Mouse (Mus musculus) bone marrow, adult 2 months (tissue): Measurements from ENCODE around the gene Zmynd10. TPM values are rescaled to one million over a fixed set of nuclear protein-coding genes. Genes with fewer than 3 reads are reported as not detected.
A peak's percentile ranks its signal among the peaks of the same experiment; 100 is the strongest.
"Not testable (repeated sequence)": the region's sequence is repeated elsewhere in the genome, so short reads cannot be mapped to it uniquely, and the experiment has no call there.

Experiments
- H3K27ac ChIP-seq: fragments of 200-500 bp; 2 replicates; pipeline ENCODE4 v1.5.1; 2012; ENCODE audit warnings: low read depth, mild to moderate bottlenecking, control low read depth, inconsistent platforms, low read length; ENCODE audit not compliant: control insufficient read depth, poor library complexity, insufficient read depth
- H3K4me1 ChIP-seq: fragments of 200-500 bp; 2 replicates; pipeline ENCODE4 v1.6.1; 2011; ENCODE audit warnings: low read length; ENCODE audit not compliant: control insufficient read depth, insufficient read depth
- H3K4me3 ChIP-seq: fragments of 200-500 bp; replicated peaks from 2 replicates; pipeline ENCODE3; 2011; ENCODE audit warnings: mild to moderate bottlenecking, low read depth, low read length, control low read depth; ENCODE audit not compliant: control insufficient read depth
- CTCF ChIP-seq: fragments of 200-500 bp; IDR thresholded peaks from 2 replicates; pipeline ENCODE4 v1.5.1; 2011; ENCODE audit warnings: low read length, control low read depth; ENCODE audit not compliant: control insufficient read depth, insufficient read depth
- POLR2A ChIP-seq: fragments of 200-500 bp; IDR thresholded peaks from 2 replicates; pipeline ENCODE4 v1.6.1; 2011; ENCODE audit warnings: low read depth, mild to moderate bottlenecking, control low read depth, low read length, borderline replicate concordance; ENCODE audit not compliant: control insufficient read depth
- WGBS: fragments of 180-500 bp; shearing (Covaris S2); methylation state at CpG from one replicate; pipeline ENCODE4 v1.1.7; 2018; 5-methylcytosine and 5-hydroxymethylcytosine counted together
- polyA plus RNA-seq: library from polyadenylated mRNA; stranded (reverse); fragments of >200 nt; gene quantifications from 2 replicates; pipeline ENCODE4 v1.2.4, GENCODE M21; 2011; ENCODE audit warnings: low replicate concordance; ENCODE audit not compliant: missing spikeins, insufficient read depth, insufficient read length

The Zmynd10 gene
- polyA plus RNA-seq, 1 experiment, result not detected

DNA sequence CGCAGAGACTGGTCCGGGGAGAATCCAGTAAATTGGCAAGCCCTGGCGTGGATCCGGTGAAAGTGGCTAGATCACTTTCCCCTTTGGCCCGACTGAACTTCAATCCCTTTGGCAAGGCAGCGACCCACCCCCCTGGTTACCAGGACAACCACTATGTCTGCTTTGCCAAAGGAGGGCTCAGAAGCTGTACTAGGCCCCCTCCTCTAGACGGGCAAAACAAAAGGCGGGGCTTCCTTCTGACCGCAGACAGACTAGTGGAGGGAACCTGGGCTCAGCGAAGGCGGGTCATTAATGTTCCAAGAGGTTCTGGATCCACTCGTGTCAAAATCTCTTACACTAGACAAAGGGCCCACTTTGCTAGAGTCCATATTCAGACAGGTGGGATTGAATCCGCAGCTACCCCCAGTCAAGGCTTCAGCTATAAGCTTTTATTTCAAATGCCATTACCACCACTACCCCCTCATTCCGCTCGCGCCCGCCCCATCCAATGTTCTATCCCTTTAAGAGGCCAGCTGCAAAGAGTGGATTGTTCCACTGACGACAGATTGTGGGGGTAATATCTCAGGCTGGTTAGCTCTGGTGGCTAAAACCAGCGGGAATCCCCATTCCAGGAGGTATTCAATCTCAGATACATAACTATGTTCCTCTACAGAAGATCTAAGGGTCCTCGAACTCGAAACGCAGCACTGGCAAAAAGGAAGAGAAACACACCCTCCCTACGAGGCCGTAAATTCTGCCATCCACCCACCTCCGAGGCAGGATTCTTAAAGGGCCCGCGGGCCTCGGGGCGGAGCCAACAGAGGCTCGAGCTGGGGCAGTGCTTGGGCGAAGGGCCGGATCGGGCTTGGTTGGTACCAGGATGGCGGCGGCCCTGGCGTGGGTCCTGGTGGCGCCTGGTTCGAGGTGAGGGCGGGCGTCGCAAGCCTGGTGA is 21.5 kb downstream of the Zmynd10 start:
- TF ChIP-seq CTCF, result no peak
- no peak for TF ChIP-seq POLR2A
- H3K27ac ChIP-seq, result peak overlapping the region; percentile 31; the same call in 1 of the 2 replicates
- WGBS, result under 1% methylated on average over 41 of the region's 41 CpGs

DNA sequence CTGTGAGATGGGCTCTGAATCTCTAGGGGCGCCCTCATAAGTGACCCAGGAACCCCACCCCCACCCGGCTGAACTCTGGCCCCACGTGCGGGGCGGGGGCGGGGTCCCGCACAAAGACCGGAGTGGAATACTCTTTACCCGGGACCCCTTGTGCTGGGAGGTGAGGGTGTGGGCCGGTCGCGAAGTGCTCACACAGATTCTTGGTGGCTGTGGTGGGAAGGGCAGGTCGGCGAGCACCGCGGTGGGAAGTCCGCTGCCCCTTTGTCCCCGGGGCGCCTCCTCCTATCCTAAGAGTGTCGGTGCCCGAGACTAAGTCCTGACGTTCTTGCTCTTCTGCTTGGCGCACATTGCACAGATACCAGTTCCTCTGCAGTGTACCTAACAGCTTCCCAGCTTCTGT is 22.2 kb downstream of the Zmynd10 start:
- peak overlapping the region; percentile 74 for H3K4me3 ChIP-seq
- no peak for TF ChIP-seq CTCF
- TF ChIP-seq POLR2A, result no peak
- H3K4me1 ChIP-seq, result no peaks in the 10 kb centered on the region; the same call in 1 of the 2 replicates
- H3K27ac ChIP-seq, result peak overlapping the region; percentile 31; the same call in 1 of the 2 replicates
- whole genome bisulfite sequencing, result under 1% methylated on average over 23 of the region's 23 CpGs

More for the DNA sequence above, 21.5 kb downstream of the Zmynd10 start:
- Histone ChIP-seq H3K4me3 (peak overlapping the region; percentile 74), H3K4me1 (no peaks in the 10 kb centered on the region; the same call in 1 of the 2 replicates)

DNA sequence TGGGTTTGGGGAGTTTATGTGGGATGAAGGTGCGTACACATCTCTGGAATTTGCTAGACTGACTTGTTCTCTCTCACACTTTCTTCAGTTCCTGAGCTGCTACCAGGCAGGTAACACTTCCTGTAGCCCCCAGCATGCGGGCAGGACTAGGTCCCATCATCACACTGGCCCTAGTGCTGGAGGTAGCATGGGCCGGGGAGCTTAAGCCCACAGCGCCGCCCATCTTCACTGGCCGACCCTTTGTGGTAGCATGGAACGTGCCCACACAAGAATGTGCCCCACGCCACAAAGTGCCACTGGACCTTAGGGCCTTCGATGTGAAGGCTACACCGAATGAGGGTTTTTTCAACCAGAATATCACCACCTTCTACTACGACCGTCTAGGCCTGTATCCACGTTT is 22.9 kb downstream of the Zmynd10 start:
- 78% methylated on average over 13 of the region's 13 CpGs for WGBS
- no peaks in the 10 kb centered on the region; the same call in 1 of the 2 replicates for H3K4me1 ChIP-seq

DNA sequence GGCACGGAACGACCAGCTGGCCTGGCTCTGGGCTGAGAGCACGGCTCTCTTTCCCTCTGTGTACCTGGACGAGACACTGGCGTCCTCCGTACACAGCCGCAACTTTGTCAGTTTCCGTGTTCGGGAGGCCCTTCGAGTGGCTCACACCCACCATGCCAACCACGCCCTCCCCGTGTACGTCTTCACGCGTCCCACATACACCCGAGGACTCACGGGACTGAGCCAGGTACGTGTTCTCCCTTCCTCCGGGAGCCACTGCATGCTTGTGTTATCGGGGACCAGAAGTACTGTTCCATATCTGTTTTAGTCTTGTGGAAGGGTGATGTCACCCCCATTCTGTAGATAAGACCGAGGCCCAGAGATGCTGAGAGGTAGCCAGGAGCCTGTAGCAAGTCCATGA is 23.7 kb downstream of the Zmynd10 start:
- Histone ChIP-seq H3K4me1 (no peaks in the 10 kb centered on the region; the same call in 1 of the 2 replicates), H3K27ac (peak overlapping the region; percentile 35), H3K4me3 (peak overlapping the region; percentile 27)
- TF ChIP-seq CTCF (no peak), POLR2A (no peak)
- WGBS, result 75% methylated on average over 21 of the region's 21 CpGs

More for the DNA sequence above, 22.9 kb downstream of the Zmynd10 start:
- Histone ChIP-seq H3K4me3 (peak overlapping the region; percentile 32), H3K27ac (peak overlapping the region; percentile 35; the same call in 1 of the 2 replicates)
- TF ChIP-seq CTCF (no peak), POLR2A (no peak)

DNA sequence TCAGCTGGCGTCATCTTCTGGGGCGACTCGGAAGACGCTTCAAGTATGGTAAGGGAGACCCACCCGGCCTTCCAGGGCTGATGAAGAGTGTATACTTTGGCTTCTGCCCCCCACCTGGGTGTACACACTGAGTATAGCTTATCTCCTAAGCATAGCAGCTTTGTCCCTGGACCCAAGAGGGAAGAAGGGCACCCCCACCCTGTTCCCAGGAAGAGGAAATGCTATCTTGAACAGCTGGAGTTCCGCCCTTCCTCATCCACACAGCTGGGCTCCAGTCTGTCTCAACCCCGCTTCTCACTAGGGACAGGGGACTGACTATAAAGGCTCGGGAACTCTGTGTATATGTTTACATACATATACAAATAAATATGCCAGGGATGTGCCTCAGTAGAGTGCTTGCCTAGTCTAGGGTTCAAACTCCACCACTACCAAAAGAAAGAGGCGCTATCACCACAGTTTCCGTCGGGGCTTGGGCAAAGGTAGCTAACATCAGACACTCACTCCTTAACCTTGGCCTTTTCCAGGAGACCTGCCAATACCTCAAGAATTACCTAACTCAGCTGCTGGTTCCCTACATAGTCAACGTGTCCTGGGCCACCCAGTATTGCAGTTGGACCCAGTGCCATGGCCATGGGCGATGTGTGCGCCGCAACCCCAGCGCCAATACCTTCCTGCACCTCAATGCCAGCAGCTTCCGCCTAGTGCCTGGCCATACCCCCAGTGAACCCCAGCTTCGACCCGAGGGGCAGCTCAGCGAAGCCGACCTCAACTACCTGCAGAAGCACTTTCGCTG is 24.6 kb downstream of the Zmynd10 start:
- TF ChIP-seq POLR2A (no peak), CTCF (no peak)
- WGBS, result 89% methylated on average over 22 of the region's 22 CpGs
- Histone ChIP-seq H3K27ac (peak overlapping the region; percentile 39), H3K4me3 (no peak overlapping the region), H3K4me1 (no peaks in the 10 kb centered on the region; the same call in 1 of the 2 replicates)

DNA sequence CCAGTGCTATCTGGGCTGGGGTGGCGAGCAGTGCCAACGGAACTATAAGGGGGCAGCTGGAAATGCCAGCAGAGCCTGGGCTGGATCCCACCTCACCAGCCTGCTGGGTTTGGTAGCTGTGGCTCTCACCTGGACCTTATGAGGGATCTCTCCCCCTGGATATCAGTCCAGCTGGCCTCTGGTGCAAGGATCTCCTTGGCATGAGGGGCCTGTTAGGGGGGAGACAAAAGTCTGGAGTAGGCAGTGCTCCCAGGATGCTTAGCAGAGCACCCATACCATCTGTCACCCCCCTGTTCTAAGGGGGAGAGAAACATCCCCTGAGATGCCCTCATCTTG is 25.2 kb downstream of the Zmynd10 start:
- TF ChIP-seq POLR2A, result no peak
- TF ChIP-seq CTCF, result no peak
- 91% methylated on average over 2 of the region's 2 CpGs for WGBS
- H3K4me3 ChIP-seq, result no peak overlapping the region
- no peaks in the 10 kb centered on the region; the same call in 1 of the 2 replicates for H3K4me1 ChIP-seq
- no peak overlapping the region; the same call in 1 of the 2 replicates for H3K27ac ChIP-seq

DNA sequence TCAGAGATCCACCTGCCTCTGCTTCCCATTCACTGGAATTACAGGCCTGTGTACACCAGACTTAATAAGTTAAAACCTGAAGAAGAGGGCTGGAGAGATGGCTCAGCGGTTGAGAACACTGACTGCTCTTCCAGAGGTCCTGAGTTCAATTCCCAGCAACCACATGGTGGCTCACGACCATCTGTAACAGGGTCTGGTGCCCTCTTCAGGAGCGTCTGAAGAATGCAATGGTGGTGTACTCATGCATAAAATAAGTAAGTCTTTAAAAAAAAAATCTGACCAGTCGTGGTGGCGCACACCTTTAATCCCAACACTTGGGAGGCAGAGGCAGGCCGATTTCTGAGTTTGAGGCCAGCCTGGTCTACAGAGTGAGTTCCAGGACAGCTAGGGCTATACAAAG is 26.7 kb downstream of the Zmynd10 start:
- not testable (repeated sequence) for H3K27ac ChIP-seq, H3K4me3 ChIP-seq, H3K4me1 ChIP-seq
- 76% methylated on average over 6 of the region's 6 CpGs for WGBS

DNA sequence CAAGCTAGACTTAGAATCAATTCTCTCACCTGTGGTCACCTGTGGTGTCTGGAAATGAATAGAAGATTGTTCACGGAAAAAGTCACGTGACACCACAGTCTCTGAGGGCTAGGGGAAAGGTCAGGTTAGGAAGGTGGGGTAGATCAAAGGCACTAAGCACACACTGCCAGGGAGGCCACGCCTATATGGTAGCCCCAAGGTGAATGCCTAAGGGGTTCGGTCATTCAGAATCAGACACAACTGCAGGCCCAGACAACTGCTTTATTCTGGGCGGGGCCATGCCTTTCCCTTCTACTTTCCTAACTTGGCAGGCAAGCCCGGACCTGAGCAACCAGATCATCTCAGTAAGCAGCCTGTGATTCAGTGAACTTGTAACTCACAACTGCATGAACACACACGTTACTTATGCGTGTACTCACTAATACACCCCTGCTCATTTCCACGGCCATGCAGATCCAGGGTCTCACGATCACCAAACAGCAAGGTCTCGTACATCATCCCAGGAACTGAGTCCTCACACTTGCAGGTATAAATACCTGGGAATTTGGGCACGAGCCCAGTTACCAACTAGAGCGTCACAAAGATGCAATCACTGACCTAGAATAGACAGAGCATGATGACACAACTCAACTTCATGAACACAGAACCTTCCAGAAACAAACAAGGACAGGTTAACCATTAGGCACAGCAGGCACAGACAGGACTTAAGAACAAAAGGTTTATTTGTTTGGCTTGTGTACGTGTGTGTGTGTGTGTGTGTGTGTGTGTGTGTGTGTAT is 28.7 kb downstream of the Zmynd10 start:
- Histone ChIP-seq H3K27ac (no peak overlapping the region), H3K4me3 (no peak overlapping the region), H3K4me1 (no peaks in the 10 kb centered on the region; the same call in 1 of the 2 replicates)
- 85% methylated on average over 14 of the region's 14 CpGs for WGBS
- no peak for TF ChIP-seq CTCF
- no peak for TF ChIP-seq POLR2A
